Mouse (Mus musculus) small intestine, adult 2 months (tissue): Measurements from ENCODE around the gene Tmem260.

Experiments used
- CTCF ChIP-seq: fragments of 200-500 bp; IDR thresholded peaks from 2 replicates; pipeline ENCODE4 v1.5.1; 2012; ENCODE audit warnings: low read depth, mild to moderate bottlenecking, control low read depth, inconsistent platforms, low read length, moderate library complexity, mixed read lengths; ENCODE audit not compliant: insufficient replicate concordance, insufficient read length; ENCODE audit errors: extremely low read depth
- POLR2A ChIP-seq: fragments of 200-500 bp; IDR thresholded peaks from 2 replicates; pipeline ENCODE4 v1.6.1; 2012; ENCODE audit warnings: low read depth, mild to moderate bottlenecking, control low read depth, inconsistent platforms, low read length, moderate library complexity

- TF ChIP-seq CTCF (no peak), POLR2A (no peak)
Observed at GRCm38 (mm10) chr14:48418672-48419071, 27.3 kb upstream of the Tmem260 start.
